Mouse (Mus musculus) thymus, postnatal 10 days (tissue): ENCODE data around the gene Bysl.
A peak's percentile ranks its signal among the peaks of the same experiment; 100 is the strongest.
"Not testable (repeated sequence)": the region's sequence is repeated elsewhere in the genome, so short reads cannot be mapped to it uniquely, and the experiment has no call there.

ENCODE experiments used
- DNase-seq, 2 experiments: peaks; one replicate each; pipeline ENCODE4 v3.0.0; 2021; ENCODE audit warnings: low spot score in 2 of 2

Bysl gene

DNA sequence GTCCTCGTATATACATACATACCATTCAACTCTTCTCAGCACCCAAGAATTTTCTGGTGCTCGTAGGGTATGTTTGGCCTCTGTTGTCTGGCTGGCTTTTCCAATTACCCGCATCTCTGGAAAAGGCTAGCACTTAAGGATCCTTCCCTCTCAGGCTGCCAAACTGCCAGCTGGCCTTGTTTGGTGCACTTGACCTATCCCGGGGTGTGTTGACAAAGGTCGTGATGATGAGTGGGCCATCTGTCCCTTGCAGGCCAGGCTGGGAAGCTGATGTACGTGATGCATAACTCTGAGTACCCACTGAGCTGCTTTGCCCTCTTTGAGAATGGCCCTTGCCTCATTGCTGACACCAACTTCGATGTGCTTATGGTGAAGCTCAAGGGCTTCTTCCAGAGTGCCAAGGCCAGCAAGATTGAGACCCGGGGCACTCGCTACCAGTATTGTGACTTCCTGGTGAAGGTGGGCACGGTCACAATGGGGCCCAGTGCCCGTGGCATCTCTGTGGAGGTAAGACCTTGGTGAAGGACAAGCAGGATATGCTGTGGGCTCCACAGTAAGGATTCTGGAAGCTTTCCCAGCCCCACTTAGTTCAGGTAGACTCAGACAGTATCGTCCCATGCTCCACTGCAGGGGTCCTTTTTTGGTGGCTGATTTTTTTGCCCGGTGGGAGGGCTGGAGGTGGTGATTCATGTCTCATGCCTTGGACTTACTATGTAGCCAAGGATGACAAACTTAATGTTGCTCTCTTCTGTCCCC, 7.4 kb upstream of the Bysl start:
- DNase-seq: no peak

DNA sequence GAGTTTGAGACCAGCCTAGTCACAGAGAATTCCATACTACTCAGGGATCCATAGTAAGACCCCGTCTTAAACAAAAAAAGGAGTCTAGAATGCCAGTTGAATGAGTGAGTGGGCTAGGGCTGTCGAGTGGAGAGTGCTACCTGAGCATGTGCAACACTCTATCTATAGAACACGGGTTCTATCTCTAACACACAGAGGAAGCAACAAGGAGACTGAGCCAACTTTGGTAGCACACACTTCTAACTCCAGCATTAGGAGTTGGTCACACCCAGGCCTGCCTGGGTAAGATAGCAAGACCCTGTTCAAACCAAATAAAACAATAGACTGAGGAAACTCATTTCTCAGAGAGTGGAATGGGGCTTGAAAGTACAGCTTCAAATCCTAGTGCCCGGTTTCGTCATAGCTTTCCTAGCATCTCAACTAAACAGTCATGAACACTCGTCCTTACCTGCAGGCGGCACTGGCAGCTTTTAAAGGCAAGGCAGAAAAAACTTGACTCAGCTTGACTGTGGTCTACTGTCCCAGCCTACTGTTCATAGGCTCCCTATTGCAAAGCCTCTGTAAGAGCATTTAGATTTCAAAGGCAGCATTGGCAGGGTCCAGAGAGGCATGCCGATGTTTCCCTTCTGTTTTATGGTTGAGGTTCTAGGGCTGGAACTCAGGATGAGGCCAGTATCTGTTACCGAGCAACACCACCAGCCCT, 6.5 kb upstream of the Bysl start:
- no peak for DNase-seq

DNA sequence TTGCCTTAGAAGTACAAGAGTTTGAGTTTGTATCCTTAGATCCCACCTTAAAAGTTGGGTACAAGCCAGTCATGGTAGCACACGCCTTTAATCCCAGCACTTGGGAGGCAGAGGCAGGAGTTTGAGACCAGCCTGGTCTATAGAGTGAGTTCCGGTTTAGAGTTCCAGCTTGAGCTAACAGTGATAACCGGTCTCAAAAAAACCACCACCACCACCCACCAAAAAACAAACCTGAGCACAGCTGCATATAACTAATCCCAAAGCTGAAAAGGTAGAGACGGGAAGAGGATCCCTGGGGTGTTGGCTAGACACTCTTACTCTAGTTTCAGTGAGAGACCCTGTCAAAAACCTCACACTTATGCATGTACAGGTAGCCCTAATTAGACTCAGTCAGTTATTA, 5.4 kb upstream of the Bysl start:
- no peak for DNase-seq

DNA sequence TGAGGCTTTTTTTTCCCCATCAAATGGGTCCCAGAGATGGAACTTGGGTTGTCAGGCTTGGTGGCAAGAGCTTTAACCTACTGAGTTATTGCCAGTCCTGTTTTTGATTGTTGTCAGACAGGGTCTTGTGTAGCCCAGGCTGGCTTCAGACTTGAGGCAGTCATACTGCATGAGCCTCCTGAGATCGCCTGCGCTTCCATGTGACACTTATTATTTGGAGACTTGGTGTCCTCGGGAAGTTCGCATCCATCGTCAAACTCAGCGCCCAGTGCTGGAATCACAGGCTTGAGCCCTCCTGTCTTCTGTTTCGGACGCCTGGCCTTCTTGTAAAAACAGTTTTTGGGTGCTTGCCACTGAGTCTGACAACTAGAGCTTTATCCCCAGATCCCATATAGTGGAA, 4.8 kb upstream of the Bysl start:
- DNase-seq: no peak

DNA sequence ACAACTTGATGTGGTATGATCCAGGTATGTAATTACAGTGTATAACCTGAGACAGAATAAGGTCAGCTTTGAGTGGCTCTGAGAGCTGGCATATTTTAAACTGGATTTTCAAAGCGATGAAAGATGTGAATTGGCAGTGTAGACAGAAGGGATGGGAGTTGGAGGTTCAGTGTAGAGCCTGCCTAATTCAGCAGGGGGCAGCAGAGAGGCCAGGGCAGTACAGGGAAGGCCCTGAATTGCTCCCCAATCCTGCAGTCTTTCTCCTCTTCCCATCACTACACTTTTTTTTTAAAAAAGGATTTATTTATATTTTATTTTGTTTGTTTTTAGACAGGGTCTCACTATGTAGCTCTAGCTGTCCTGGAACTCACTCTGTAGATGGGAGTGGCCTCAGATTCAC, 2.7 kb upstream of the Bysl start:
- peak in 1 of 2 experiments; percentile 64 for DNase-seq

DNA sequence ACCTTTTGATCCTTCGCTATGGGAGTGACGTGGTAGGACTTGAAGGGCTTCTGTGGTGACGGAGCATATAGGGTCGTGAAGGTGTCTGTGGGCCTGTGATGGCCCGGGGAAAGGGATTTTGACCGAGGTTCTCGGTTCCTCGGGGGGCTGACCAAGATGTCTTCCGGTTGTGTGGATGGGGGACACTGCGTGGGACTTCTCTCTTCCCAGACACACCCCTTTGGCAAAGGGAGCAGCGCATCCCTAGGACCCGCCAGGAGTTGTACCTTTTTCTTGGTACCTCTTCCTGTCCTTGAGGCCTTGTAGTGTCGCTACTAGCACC, 330 bp upstream of the Bysl start:
- no peak for DNase-seq

DNA sequence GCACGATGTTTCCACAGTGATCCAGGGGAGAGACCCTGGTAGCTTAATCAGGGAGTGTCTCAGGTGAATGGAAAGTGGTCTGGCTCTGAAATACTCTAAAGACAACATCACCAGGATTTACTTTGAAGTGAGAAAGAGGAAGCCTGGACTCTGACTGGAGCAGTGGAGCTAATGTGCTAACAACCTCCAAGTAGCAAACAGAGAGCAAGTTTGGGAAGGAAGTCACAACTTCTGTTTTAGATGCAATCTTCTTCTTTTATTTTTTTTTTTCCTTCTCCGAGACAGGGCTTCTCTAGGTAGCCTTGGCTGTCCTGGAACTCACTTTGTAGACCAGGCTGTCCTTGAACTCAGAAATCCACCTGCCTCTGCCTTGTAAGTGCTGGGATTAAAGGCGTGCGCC, 2.1 kb downstream of the Bysl start:
- DNase-seq: no peak

DNA sequence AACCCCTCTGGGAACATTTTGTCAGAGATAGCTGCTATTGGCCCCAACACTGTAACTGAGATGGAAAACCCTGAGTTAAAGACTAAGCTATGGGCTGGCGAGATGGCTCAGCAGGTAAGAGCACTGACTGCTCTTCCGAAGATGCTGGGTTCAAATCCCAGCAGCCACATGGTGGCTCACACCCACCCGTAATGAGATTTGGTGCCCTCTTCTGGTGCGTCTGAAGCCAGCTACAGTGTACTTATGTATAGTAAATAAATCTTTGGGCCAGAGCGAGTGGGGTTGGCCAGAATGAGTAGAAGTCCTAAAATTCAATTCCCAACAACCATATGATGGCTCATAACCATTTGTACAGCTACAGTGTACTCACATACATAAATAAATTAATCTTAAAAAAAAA, 5.1 kb downstream of the Bysl start:
- peak; percentile 54 to 77 for DNase-seq

DNA sequence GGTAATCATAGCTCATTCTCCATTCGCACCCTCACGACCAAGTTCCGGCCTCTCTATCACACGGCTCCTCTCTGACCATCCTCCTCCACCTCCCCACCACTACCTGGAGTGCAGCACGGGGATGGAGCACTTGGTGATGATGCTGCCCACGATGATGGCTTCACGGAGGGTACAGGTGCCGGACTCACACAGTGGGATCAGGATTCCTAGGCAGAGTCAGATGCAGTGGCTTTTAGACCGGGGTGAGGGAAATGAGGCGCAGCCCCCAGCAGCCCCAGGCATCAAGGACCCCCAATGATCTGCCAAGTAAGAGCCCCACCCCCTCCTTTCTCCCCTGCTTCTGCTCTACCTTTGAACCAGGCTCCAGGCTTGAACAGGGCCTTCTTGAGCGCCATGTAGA, 9.0 kb downstream of the Bysl start:
- DNase-seq: no peak

DNA sequence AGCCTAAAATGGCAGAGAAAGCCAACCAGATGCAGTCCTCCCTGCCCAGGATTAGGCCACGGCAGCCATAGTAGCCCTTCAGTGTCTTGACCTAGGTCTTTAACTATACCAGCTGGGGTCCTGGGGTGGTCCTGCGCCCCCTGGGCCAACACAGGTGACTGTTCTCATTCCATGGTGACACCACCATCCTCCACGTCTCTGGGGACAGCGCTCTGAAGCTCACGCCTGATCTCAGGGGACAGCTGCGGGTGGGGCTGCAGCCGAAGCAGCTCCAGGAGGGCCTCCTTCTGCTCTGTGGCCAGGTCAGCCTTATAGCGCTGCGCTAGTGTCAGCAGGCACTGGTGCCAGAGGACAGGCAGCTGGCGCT, 9.9 kb downstream of the Bysl start:
- DNase-seq: peak; percentile 37

DNA sequence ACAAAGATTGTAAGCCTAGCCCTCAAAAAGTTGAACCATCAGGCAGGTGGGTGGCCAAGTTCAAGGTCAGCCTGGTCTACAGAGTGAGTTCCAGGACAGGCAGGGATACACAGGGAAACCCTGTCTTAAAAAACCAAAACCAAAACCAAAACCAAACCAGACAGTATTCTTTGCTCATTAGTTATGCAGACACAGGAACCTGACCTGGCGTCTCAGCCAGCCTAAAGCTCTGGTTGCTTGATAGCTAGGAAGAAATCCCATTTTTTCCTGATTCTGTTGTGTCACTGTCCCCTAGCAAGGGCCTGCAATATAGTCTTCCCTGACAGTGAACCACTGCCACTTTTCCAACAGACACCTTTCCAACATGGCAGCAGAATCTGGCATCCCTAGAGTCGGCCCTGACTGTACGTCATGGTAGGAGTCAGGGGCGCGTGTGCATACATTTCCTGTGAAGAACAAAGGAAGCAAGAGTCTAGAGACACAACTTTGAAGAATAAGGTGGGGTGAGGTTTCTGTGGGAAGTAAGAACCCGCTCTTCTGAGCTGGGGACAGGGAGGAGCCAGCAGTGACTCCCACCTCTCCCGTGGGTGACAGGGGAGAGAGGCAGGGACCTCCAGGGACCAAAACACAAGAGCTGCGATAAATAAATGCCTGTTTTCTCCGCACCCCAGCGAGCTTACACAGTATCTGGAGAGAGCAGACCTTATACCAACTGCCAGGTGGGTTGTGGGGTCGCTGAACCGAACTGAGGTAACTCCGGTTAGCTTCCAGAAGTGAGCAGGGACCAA, 10.5 kb downstream of the Bysl start:
- DNase-seq: peak; percentile 42 to 53

DNA sequence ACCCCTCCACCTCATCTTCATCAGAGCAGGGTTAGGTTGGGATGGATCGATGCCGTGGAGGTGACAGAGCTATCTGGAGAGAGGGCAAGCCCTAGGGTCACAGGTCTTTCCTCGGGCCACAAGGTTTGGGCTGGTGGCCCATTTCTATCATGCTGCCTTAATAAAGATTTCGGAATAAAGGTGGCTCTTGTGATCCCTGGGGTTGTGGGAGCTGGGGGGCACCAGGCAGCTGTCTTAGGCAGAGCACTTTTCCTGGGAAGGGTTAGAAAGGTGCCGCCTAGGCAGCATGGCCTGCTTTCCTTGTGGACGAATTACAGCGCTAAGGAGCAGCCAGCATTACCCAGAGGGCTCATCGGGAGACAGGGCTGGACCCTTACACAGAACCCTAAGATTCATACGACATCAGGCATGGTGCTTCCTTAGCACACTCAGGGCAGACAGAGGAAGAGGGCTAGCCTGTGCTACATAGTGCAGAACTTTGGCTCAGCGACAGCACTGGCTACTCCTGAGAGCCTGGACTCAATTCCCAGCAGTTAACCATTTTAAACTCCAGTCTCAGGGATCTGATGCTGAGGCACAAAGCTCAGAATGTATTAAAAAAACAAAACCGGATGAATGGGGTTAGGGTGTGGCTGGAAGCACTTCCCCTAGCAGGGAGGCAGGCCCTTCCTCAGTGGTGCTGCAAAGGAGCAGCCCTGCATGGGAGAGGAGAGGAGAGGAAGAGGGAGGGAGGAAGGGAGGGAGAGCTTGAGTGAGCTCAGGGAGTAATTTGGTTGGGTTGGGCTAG, 11.6 kb downstream of the Bysl start:
- DNase-seq: peak; percentile 55 to 62

DNA sequence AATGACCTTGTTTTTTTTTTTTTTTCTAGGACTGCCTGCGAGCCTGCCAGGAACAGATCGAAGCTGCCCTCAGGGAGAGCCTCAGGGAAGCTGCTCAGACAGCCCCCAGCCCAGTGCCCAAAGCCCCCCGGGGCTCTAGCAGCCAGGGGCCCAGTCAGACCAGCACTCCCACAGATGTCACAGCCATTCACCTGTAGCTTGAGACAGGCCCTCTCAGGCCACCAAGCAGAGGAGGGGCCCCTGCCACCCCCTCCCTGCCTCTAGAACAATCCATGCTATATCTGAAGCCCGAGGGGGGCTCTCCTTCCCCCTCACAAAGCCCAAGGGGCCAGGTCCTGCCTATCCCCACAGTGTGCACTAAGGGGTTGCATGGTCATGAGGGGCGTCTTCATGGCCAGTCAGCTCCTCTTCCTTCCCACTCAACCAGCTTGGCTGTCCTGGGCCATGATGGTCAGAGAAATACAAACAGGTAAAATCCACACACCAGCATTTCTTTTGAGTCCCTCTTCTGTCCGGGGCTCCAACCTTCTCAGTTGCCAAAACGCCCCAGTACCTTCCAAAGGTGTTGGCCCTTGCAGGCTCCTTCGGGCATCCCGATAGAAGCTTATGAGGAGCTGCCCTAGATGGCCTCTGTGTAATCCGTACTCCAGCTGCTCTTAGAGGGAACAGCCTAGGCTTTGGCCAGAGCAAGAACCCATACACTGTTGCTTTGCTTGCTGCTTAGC, 12.6 kb downstream of the Bysl start:
- not testable (repeated sequence) for DNase-seq

DNA sequence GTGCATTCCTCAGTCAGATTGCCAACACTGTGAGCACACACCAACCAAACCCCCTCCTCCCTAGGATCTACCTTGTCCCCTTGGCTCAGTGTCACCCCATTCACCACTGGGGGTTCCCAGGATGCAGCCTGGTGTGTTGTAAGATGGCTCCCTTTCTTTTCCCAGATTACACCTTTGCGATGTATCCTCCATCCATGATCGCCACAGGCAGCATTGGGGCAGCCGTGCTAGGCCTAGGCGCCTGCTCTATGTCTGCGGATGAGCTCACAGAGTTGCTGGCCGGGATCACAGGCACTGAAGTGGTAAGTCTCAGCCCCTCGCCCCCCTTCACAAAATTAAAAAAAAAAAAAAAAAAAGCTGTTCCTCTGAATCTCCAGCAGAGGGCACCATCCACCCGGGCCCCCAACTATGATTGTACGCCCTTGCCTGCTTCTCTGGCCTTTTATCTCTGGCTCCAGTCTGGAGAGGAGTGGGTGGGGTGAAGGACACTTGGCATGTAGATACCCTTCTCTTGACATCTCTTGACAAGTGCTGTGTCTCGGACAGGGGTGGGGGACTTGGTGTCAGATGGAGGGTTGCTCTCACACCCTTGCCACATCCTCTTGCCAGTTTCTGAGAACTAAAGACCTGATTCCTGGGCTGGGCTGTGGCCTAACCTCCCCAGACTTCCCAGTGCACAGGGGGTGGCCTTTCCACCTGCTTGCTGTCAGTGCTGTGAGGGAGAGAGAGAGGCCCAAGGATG, 13.3 kb downstream of the Bysl start:
- DNase-seq: peak; percentile 56 to 65

DNA sequence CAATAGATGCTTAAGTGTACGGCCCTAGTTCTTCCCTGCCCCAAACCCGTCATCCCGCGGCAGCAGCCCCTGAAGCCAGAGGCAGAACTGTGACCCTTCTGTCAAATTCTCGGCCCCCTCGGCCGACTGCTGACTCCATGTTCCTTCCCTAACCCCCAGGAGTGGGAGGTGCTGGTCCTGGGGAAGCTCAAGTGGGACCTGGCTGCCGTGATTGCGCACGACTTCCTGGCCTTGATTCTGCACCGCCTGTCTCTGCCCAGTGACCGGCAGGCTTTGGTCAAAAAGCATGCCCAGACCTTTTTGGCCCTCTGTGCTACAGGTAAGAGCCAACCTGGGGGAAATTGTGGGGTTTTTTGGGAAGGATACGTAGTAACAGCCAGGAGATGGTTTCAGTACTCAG, 14.0 kb downstream of the Bysl start:
- peak in 1 of 2 experiments; percentile 27 for DNase-seq

DNA sequence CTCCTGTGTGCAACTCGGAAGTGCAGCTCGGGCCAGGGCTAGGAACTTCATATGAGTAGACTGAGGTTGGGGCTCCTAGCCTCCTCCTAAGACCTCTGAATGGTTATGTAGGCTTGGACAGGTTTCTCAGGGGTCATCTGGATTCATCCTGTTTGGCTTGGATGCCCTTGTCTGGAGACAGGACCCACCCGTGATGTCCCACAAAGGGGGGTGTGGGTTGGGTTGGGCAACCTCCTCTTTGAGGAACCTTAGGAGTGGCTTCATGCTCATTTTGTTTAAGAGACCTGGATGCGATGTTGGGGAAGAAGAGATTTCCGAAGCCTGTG, 14.5 kb downstream of the Bysl start:
- DNase-seq: no peak

DNA sequence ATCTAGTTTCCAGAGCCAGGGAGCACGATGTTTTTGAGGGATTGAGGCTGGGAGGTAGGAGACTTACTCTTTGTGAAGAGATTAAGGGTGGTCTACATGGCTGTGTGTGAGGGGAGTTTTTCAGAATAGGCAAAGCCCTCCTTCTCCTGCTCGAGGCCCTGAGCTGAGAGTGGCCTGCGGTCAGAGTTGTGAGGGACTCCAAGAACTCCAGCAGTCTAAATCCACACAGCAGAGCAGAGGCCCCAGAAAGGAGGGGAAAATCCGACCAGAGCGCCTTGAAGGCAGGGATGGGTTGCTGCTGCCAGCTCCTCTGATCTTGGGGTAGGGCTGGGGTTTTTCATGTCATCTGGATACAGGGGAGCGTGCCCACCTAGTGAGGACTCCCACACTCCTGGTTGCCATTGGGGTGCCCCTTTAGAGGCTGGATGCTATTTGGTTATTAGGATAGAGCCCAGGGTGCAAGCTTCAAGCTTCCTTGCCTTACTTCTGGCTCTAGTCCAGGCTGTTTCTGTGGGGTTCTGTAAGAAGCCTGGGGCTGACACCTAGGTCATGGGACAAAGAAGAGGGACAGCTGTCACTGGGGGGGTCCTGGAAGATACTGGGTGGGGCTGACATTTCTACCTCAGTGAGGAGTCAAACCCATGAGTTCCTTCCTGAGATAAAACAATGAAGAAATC, 15.0 kb downstream of the Bysl start:
- DNase-seq: peak in 1 of 2 experiments; percentile 32

DNA sequence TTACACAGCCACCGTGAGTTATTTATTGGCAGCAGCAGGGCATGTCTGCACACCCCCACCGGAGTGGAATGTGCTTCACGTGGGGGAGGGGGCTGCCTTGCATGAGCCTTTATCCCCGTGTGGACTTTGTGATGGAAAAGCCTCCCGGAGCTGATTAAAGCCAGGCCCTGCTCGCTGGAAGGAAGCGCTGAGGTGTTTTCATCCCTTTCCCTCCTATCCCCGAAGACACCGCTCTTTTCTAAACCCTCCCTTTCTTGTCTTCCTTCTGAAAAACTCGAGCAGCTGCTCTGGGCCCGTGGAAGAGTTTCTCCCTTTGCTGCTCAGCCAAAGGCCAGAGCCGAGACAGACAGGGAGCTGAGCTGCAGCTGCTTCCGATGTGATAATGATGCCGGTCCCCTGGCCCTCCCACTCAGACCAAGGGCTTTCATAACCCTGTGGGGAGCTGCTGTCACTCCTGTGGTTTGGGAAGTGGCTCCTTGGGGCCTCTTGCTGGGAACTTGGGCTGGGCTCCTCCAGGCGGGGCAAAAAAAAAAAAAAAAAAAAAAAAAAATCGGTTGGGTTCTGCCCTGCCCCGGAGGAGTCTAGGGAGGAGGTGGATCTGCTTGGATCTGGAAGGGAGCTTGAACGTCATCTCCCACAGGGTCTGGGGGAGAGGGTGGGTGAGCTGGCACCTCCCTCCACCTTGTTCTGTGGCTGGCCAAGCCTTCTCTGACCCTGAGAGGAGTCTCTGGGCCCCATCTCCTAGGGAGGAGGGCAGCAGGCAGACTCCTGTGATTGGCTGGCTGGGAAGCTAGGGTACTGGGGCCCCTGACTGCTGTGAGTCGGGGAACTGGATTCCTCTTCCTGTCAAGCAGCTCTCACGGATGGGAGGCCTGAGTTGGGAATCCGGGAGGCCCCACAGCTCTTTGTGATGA, 15.8 kb downstream of the Bysl start:
- DNase-seq: peak; percentile 76 to 81

DNA sequence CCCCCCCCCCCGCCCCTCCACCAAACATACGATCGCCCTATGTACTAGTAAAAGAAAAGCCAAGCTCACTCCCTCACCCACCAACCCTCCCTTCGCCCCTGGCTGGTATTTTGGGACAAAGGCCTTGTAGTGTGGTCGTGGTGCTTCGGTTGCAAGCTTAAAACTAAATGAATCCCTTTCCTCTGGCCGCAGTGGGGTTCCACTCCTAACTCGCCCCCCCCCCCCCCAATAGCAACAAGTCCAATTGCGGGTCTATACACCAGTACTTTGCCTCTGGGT, 16.4 kb downstream of the Bysl start:
- peak in 1 of 2 experiments; percentile 40 for DNase-seq
